Mouse (Mus musculus): ENCODE data around the gene Eif2ak1. TPM values are rescaled to one million over a fixed set of nuclear protein-coding genes. Genes with fewer than 3 reads are reported as not detected.

The Eif2ak1 gene
- 29.5 and 31.3 TPM in 2 replicates for polyA plus RNA-seq (2012; rRNA removed)

GRCm38 (mm10) chr5:143817116-143817930 is at the start of gene Eif2ak1:
TSS of gene Eif2ak1 (plus strand) at chr5:143817788.

GRCm38 (mm10) chr5:143897635-143898330 is 80.2 kb downstream of the Eif2ak1 start, which contains the start of gene Ankrd61:
TSS of gene Ankrd61 (minus strand) at chr5:143897685.

GRCm38 (mm10) chr5:143909417-143910400 is 92.1 kb downstream of the Eif2ak1 start, which contains the start of the genes Aimp2 and Pms2:
TSS of gene Aimp2 (minus strand) at chr5:143909847.
TSS of gene Pms2 (plus strand) at chr5:143909964.

GRCm38 (mm10) chr5:143927875-143928274 is 110.3 kb downstream of the Eif2ak1 start, which contains the start of gene Gm42421:
TSS of gene Gm42421 (plus strand) at chr5:143928175.

GRCm38 (mm10) chr5:143932831-143933230 is 115.2 kb downstream of the Eif2ak1 start, which contains the start of gene Rsph10b:
TSS of gene Rsph10b (plus strand) at chr5:143933035.

Other genes starting within 250 kb of the Eif2ak1 start
- gene Cyth3, start 195.3 kb upstream of the Eif2ak1 start, polyA plus RNA-seq (2012; rRNA removed), result 28.5 and 33.8 TPM in 2 replicates
- 19.6 and 20.0 TPM in 2 replicates for gene Usp42, start 85.5 kb upstream of the Eif2ak1 start, polyA plus RNA-seq (2012; rRNA removed)
- gene Ankrd61, start 79.9 kb downstream of the Eif2ak1 start, polyA plus RNA-seq (2012; rRNA removed), result 0.39 and 0.49 TPM in 2 replicates
- gene Aimp2, start 92.1 kb downstream of the Eif2ak1 start, polyA plus RNA-seq (2012; rRNA removed), result 73.4 and 78.4 TPM in 2 replicates
- 18.8 and 19.4 TPM in 2 replicates for gene Pms2, start 92.2 kb downstream of the Eif2ak1 start, polyA plus RNA-seq (2012; rRNA removed)
- gene Gm42421, start 110.4 kb downstream of the Eif2ak1 start, polyA plus RNA-seq (2012; rRNA removed), result 3.5 and 3.9 TPM in 2 replicates
- 11.4 TPM in 2 replicates for gene Rsph10b, start 115.2 kb downstream of the Eif2ak1 start, polyA plus RNA-seq (2012; rRNA removed)
- gene Ccz1, start 197.1 kb downstream of the Eif2ak1 start, polyA plus RNA-seq (2012; rRNA removed), result 56.6 and 62.3 TPM in 2 replicates
- gene Ocm, start 208.9 kb downstream of the Eif2ak1 start, polyA plus RNA-seq (2012; rRNA removed), result 0.44 TPM in 1 of 2 replicates, not detected in the other

All from central nervous system, embryonic 14 days (tissue).